Mouse (Mus musculus) embryonic facial prominence, embryonic 10.5 days (tissue): ENCODE results near the gene Lrrc8b. TPM values are rescaled to one million over a fixed set of nuclear protein-coding genes. Genes with fewer than 3 reads are reported as not detected.

ENCODE experiments used
- DNase-seq: peaks from one replicate; pipeline ENCODE4 v3.0.0-alpha.2; 2017; ENCODE audit warnings: low spot score
- H3K27ac ChIP-seq: fragments of 300-500 bp; sonication (generic); replicated peaks from 2 replicates; pipeline ENCODE4 v1.5.1; 2016; ENCODE audit warnings: mild to moderate bottlenecking
- H3K27me3 ChIP-seq: fragments of 300-500 bp; sonication (generic); replicated peaks from 2 replicates; pipeline ENCODE4 v1.6.1; 2016; ENCODE audit warnings: low read depth, mild to moderate bottlenecking; ENCODE audit not compliant: poor library complexity, severe bottlenecking
- H3K36me3 ChIP-seq: fragments of 300-500 bp; sonication (generic); replicated peaks from 2 replicates; pipeline ENCODE4 v1.6.1; 2016; ENCODE audit warnings: mild to moderate bottlenecking, moderate library complexity
- H3K4me1 ChIP-seq: fragments of 300-500 bp; sonication (generic); 2 replicates; pipeline ENCODE4 v1.6.1; 2016
- H3K4me3 ChIP-seq: fragments of 300-500 bp; sonication (generic); 2 replicates; pipeline ENCODE4 v1.5.1; 2016; ENCODE audit warnings: mild to moderate bottlenecking, moderate library complexity
- H3K9me3 ChIP-seq: fragments of 300-500 bp; sonication (generic); 2 replicates; pipeline ENCODE4 v1.6.1; 2016; ENCODE audit warnings: mild to moderate bottlenecking
- WGBS: fragments of 180-500 bp; shearing (Covaris S2); methylation state at CpG from one replicate; pipeline ENCODE4 v1.1.7; 2016; 5-methylcytosine and 5-hydroxymethylcytosine counted together
- polyA plus RNA-seq: library from polyadenylated mRNA; unstranded; fragments of >200 nt; fragmentation: Nextera tagmentation; extraction: Ambion mirVana; gene quantifications from 2 replicates; pipeline ENCODE4 v1.2.1, GENCODE M21; 2016

Lrrc8b gene
- polyA plus RNA-seq, 1 experiment from 2014 or later: 6.4 TPM

GRCm38 (mm10) chr5:105466471-105466902 is 50.9 kb downstream of the Lrrc8b start:
- Histone ChIP-seq H3K27ac (no peak overlapping the region), H3K36me3 (no peaks in the 10 kb centered on the region), H3K9me3 (no peaks in the 10 kb centered on the region), H3K4me1 (peaks cover 9% of the 10 kb centered on the region; the same call in 1 of the 2 replicates), H3K27me3 (no peaks in the 10 kb centered on the region), H3K4me3 (no peak overlapping the region)
- no peak for DNase-seq
- 95% methylated on average over 7 of the region's 7 CpGs for WGBS

- no peak overlapping the region for H3K4me3 ChIP-seq
- DNase-seq: no peak
- 87% methylated on average over 10 of the region's 10 CpGs for WGBS
- no peak overlapping the region for H3K27ac ChIP-seq
- H3K9me3 ChIP-seq: no peaks in the 10 kb centered on the region
- H3K4me1 ChIP-seq: peaks cover 9% of the 10 kb centered on the region; the same call in 1 of the 2 replicates
- H3K27me3 ChIP-seq: no peaks in the 10 kb centered on the region
- no peaks in the 10 kb centered on the region for H3K36me3 ChIP-seq
Observed at GRCm38 (mm10) chr5:105467271-105467670, 51.7 kb downstream of the Lrrc8b start.

- DNase-seq: no peak
- H3K27ac ChIP-seq: no peak overlapping the region
- 71% methylated on average over 5 of the region's 5 CpGs for WGBS
Observed at GRCm38 (mm10) chr5:105472983-105473705, 57.6 kb downstream of the Lrrc8b start.

GRCm38 (mm10) chr5:105477527-105477926 is 62.0 kb downstream of the Lrrc8b start:
- Histone ChIP-seq H3K27ac (no peak overlapping the region), H3K36me3 (peaks cover 33% of the 10 kb centered on the region), H3K4me3 (no peak overlapping the region), H3K9me3 (no peaks in the 10 kb centered on the region; the same call in 1 of the 2 replicates), H3K4me1 (peaks cover 8% of the 10 kb centered on the region; the same call in 1 of the 2 replicates), H3K27me3 (no peaks in the 10 kb centered on the region)
- no peak for DNase-seq
- WGBS: 84% methylated on average over 9 of the region's 9 CpGs

More at GRCm38 (mm10) chr5:105472983-105473705, 57.6 kb downstream of the Lrrc8b start:
- Histone ChIP-seq H3K9me3 (no peaks in the 10 kb centered on the region), H3K4me1 (peaks cover 18% of the 10 kb centered on the region), H3K36me3 (0 out of 2 replicates have a peak, but pooled peaks cover 2% of the 10 kb centered on the region), H3K4me3 (no peak overlapping the region), H3K27me3 (no peaks in the 10 kb centered on the region)

- H3K36me3 ChIP-seq: peaks cover 34% of the 10 kb centered on the region
- WGBS: 93% methylated on average over 13 of the region's 13 CpGs
- no peak overlapping the region for H3K27ac ChIP-seq
Observed at GRCm38 (mm10) chr5:105479673-105480072, 64.1 kb downstream of the Lrrc8b start.

GRCm38 (mm10) chr5:105480561-105480960 is 65.0 kb downstream of the Lrrc8b start:
- peaks cover 35% of the 10 kb centered on the region for H3K36me3 ChIP-seq
- no peak overlapping the region for H3K4me3 ChIP-seq
- no peak overlapping the region for H3K27ac ChIP-seq
- H3K27me3 ChIP-seq: no peaks in the 10 kb centered on the region
- 95% methylated on average over 17 of the region's 17 CpGs for WGBS
- H3K4me1 ChIP-seq: no peaks in the 10 kb centered on the region
- no peak for DNase-seq
- H3K9me3 ChIP-seq: no peaks in the 10 kb centered on the region; the same call in 1 of the 2 replicates

More at GRCm38 (mm10) chr5:105479673-105480072, 64.1 kb downstream of the Lrrc8b start:
- H3K4me3 ChIP-seq: no peak overlapping the region
- H3K9me3 ChIP-seq: no peaks in the 10 kb centered on the region; the same call in 1 of the 2 replicates
- no peaks in the 10 kb centered on the region for H3K4me1 ChIP-seq
- no peak for DNase-seq
- H3K27me3 ChIP-seq: no peaks in the 10 kb centered on the region

GRCm38 (mm10) chr5:105483632-105484031 is 68.1 kb downstream of the Lrrc8b start:
- 86% methylated on average over 2 of the region's 2 CpGs for WGBS
- Histone ChIP-seq H3K36me3 (peaks cover 36% of the 10 kb centered on the region), H3K4me1 (no peaks in the 10 kb centered on the region), H3K9me3 (no peaks in the 10 kb centered on the region; the same call in 1 of the 2 replicates), H3K27ac (no peak overlapping the region), H3K4me3 (no peak overlapping the region), H3K27me3 (no peaks in the 10 kb centered on the region)
- no peak for DNase-seq

GRCm38 (mm10) chr5:105484247-105484646 is 68.7 kb downstream of the Lrrc8b start:
- 90% methylated on average over 6 of the region's 6 CpGs for WGBS
- Histone ChIP-seq H3K4me1 (no peaks in the 10 kb centered on the region), H3K27ac (no peak overlapping the region), H3K4me3 (no peak overlapping the region), H3K9me3 (no peaks in the 10 kb centered on the region; the same call in 1 of the 2 replicates), H3K27me3 (no peaks in the 10 kb centered on the region), H3K36me3 (peaks cover 36% of the 10 kb centered on the region)
- no peak for DNase-seq

- H3K36me3 ChIP-seq: peaks cover 31% of the 10 kb centered on the region
- no peak overlapping the region for H3K27ac ChIP-seq
- H3K4me1 ChIP-seq: no peaks in the 10 kb centered on the region
- no peak overlapping the region for H3K4me3 ChIP-seq
- H3K27me3 ChIP-seq: no peaks in the 10 kb centered on the region
- 96% methylated on average over 14 of the region's 14 CpGs for WGBS
- no peaks in the 10 kb centered on the region; the same call in 1 of the 2 replicates for H3K9me3 ChIP-seq
- no peak for DNase-seq
Observed at GRCm38 (mm10) chr5:105484891-105485290, 69.3 kb downstream of the Lrrc8b start.

- no peak overlapping the region for H3K4me3 ChIP-seq
- peaks cover 5% of the 10 kb centered on the region; the same call in 1 of the 2 replicates for H3K36me3 ChIP-seq
- DNase-seq: no peak
- H3K27ac ChIP-seq: no peak overlapping the region
- 92% methylated on average over 5 of the region's 5 CpGs for WGBS
- peaks cover 33% of the 10 kb centered on the region for H3K27me3 ChIP-seq
- H3K4me1 ChIP-seq: peaks cover 21% of the 10 kb centered on the region
- no peaks in the 10 kb centered on the region for H3K9me3 ChIP-seq
Observed at GRCm38 (mm10) chr5:105490211-105490610, 74.6 kb downstream of the Lrrc8b start.

- 69% methylated on average over 4 of the region's 4 CpGs for WGBS
- Histone ChIP-seq H3K9me3 (no peaks in the 10 kb centered on the region), H3K36me3 (no peaks in the 10 kb centered on the region; the same call in 1 of the 2 replicates), H3K4me3 (no peak overlapping the region), H3K27me3 (peaks cover 33% of the 10 kb centered on the region), H3K4me1 (peaks cover 33% of the 10 kb centered on the region), H3K27ac (no peak overlapping the region)
- peak; percentile 38 for DNase-seq
Observed at GRCm38 (mm10) chr5:105491389-105491788, 75.8 kb downstream of the Lrrc8b start.

GRCm38 (mm10) chr5:105492367-105493246 is 77.0 kb downstream of the Lrrc8b start:
- Histone ChIP-seq H3K27me3 (peaks cover 40% of the 10 kb centered on the region), H3K36me3 (no peaks in the 10 kb centered on the region; the same call in 1 of the 2 replicates), H3K4me1 (peaks cover 41% of the 10 kb centered on the region), H3K9me3 (no peaks in the 10 kb centered on the region), H3K4me3 (no peak overlapping the region), H3K27ac (no peak overlapping the region)
- DNase-seq: no peak
- 36% methylated on average over 10 of the region's 10 CpGs for WGBS
